Comparison of ENCODE assay signal across 8 mouse cellular contexts in the genomic region with DNA sequence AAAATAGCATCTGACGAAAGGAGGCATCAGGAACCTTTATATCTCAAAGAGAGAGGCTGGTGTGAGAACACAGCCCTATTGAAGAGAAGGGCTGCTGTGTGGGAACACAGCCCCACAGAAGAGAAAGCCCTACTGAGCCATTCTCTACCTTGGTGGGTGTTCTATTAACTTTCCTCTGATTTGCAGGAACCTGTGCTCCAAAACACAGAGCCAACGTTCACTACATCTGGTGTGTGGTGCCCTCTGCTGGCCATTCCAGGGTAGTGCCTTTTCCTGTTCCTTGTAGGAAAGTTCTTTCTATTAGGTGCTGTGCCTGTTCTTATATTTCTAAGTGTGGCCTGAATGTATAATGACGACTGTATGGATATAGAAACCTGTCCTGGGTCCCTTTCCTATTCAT. TPM values are rescaled to one million over a fixed set of nuclear protein-coding genes. Genes with fewer than 3 reads are reported as not detected.
A peak's percentile ranks its signal among the peaks of the same experiment; 100 is the strongest.
DNase-seq lines count a peak whose midpoint lies in the region; ATAC-seq and TF ChIP-seq lines count a peak whose summit lies in the region.

No protein-coding gene starts in this region.

- no peak overlapping the region for H3K4me3 ChIP-seq in E14TG2a.4 (replicated peaks; ENCODE audit: low read length)
- H3K4me3 ChIP-seq in forebrain, embryonic 10.5 days = no peak overlapping the region
- H3K4me3 ChIP-seq in heart, embryonic 16.5 days (ENCODE audit: low read length) = no peak overlapping the region
- no peak overlapping the region for H3K4me3 ChIP-seq in liver, embryonic 14.5 days (ENCODE audit: insufficient read depth in 1 of 2, low read depth in 2 of 2, low read length in 2 of 2)
- no peak overlapping the region for H3K4me3 ChIP-seq in neural tube, embryonic 13.5 days
- no peak overlapping the region for H3K4me3 ChIP-seq in testis, adult 2 months (ENCODE audit: control insufficient read depth, low read depth, low read length)

- H3K27ac ChIP-seq in forebrain, embryonic 10.5 days = no peak overlapping the region
- H3K27ac ChIP-seq in heart, embryonic 16.5 days (ENCODE audit: low read length) = peak overlapping the region; percentile 78
- no peak overlapping the region for H3K27ac ChIP-seq in liver, embryonic 14.5 days
- H3K27ac ChIP-seq in neural tube, embryonic 13.5 days (replicated peaks) = no peak overlapping the region
- H3K27ac ChIP-seq in testis, adult 2 months (ENCODE audit: control insufficient read depth, insufficient read depth, low read depth, low read length) = no peak overlapping the region

- H3K27me3 ChIP-seq in E14TG2a.4 (ENCODE audit: insufficient read depth, low read length) = peaks cover 14% of the 10 kb centered on the region
- H3K27me3 ChIP-seq in forebrain, embryonic 10.5 days (ENCODE audit: poor library complexity, severe bottlenecking) = no peaks in the 10 kb centered on the region
- no peaks in the 10 kb centered on the region for H3K27me3 ChIP-seq in heart, embryonic 16.5 days (ENCODE audit: control insufficient read depth, insufficient read depth, low read length)
- no peaks in the 10 kb centered on the region for H3K27me3 ChIP-seq in liver, embryonic 14.5 days (ENCODE audit: control insufficient read depth, insufficient read depth, low read length)
- peaks cover 10% of the 10 kb centered on the region; the same call in 1 of the 2 replicates for H3K27me3 ChIP-seq in neural tube, embryonic 13.5 days
- H3K27me3 ChIP-seq in testis, adult 2 months (ENCODE audit: control insufficient read depth, insufficient read depth, low read length) = no peaks in the 10 kb centered on the region

- peaks cover 27% of the 10 kb centered on the region for H3K4me1 ChIP-seq in E14TG2a.4 (replicated peaks; ENCODE audit: low read depth, low read length)
- peaks cover 13% of the 10 kb centered on the region; the same call in 1 of the 2 replicates for H3K4me1 ChIP-seq in forebrain, embryonic 10.5 days
- H3K4me1 ChIP-seq in heart, embryonic 16.5 days (ENCODE audit: control insufficient read depth, insufficient read depth, low read length) = peaks cover 13% of the 10 kb centered on the region
- peaks cover 0 to 10% of the 10 kb centered on the region in 2 experiments; a peak in 2 of 4 replicates for H3K4me1 ChIP-seq in liver, embryonic 14.5 days (replicated peaks; ENCODE audit: control insufficient read depth in 2 of 2, insufficient read depth in 2 of 2, low read length in 1 of 2)
- H3K4me1 ChIP-seq in neural tube, embryonic 13.5 days (replicated peaks) = peaks cover 13% of the 10 kb centered on the region
- peaks cover 5% of the 10 kb centered on the region for H3K4me1 ChIP-seq in testis, adult 2 months (ENCODE audit: control insufficient read depth, insufficient read depth, low read length)

- no peak overlapping the region; the same call in 1 of the 2 replicates for H3K9ac ChIP-seq in heart, embryonic 16.5 days (ENCODE audit: low read length)
- no peak overlapping the region for H3K9ac ChIP-seq in liver, embryonic 14.5 days (replicated peaks)
- H3K9ac ChIP-seq in neural tube, embryonic 13.5 days = no peak overlapping the region

- H3K4me2 ChIP-seq in heart, embryonic 16.5 days (ENCODE audit: low read depth, low read length) = no peak overlapping the region
- no peak overlapping the region for H3K4me2 ChIP-seq in liver, embryonic 14.5 days (ENCODE audit: low read depth)
- H3K4me2 ChIP-seq in neural tube, embryonic 13.5 days = no peak overlapping the region

- TF ChIP-seq POLR2A in testis, adult 2 months (IDR thresholded peaks at IDR 0.05; ENCODE audit: control insufficient read depth, low read depth, low read length) = no peak

- TF ChIP-seq CTCF in E14TG2a.4 (conservative IDR thresholded peaks at IDR 0.05; ENCODE audit: low read length) = peak; percentile 89
- peak; percentile 91 for TF ChIP-seq CTCF in liver, embryonic 14.5 days (IDR thresholded peaks at IDR 0.05; ENCODE audit: low read depth)
- peak; percentile 78; the same call in 1 of the 2 replicates for TF ChIP-seq CTCF in testis, adult 2 months (IDR thresholded peaks at IDR 0.05; ENCODE audit: control insufficient read depth, insufficient read depth, insufficient replicate concordance, low read depth, low read length)

- H3K9me3 ChIP-seq in E14TG2a.4 (ENCODE audit: low read length) = no peaks in the 10 kb centered on the region
- no peaks in the 10 kb centered on the region for H3K9me3 ChIP-seq in forebrain, embryonic 10.5 days
- no peaks in the 10 kb centered on the region for H3K9me3 ChIP-seq in heart, embryonic 16.5 days (replicated peaks; ENCODE audit: control insufficient read depth, low read length)
- H3K9me3 ChIP-seq in liver, embryonic 14.5 days (ENCODE audit: control insufficient read depth, low read length) = no peaks in the 10 kb centered on the region
- no peaks in the 10 kb centered on the region for H3K9me3 ChIP-seq in neural tube, embryonic 13.5 days

- DNase-seq in brain, embryonic 18.5 days (ENCODE audit: low read depth, low spot score) = peak; percentile 67
- peak; percentile 86 for DNase-seq in forebrain, embryonic 10.5 days (ENCODE audit: extremely low spot score, low spot score)
- peak; percentile 92 for DNase-seq in kidney, postnatal 10 days
- DNase-seq in liver, embryonic 14.5 days (ENCODE audit: low read depth in 3 of 3, low spot score in 3 of 3) = peak; percentile 37 to 46 (median 41)

- 25% methylated on average over 3 of the region's 3 CpGs for WGBS in forebrain, embryonic 10.5 days
- WGBS in heart, embryonic 16.5 days = 25% methylated on average over 3 of the region's 3 CpGs
- 29% methylated on average over 3 of the region's 3 CpGs for WGBS in liver, embryonic 14.5 days (ENCODE audit: insufficient replicate concordance)
- 22% methylated on average over 3 of the region's 3 CpGs for WGBS in neural tube, embryonic 13.5 days

- 0 out of 2 replicates have a peak, but pooled peaks have one; percentile 38 for ATAC-seq in heart, embryonic 16.5 days (replicated peaks; ENCODE audit: extremely low read depth, insufficient read depth, low FRiP score)
- ATAC-seq in liver, embryonic 14.5 days (ENCODE audit: insufficient read depth) = no peak; the same call in 1 of the 2 replicates
- ATAC-seq in neural tube, embryonic 13.5 days (ENCODE audit: low read depth) = peak; percentile 78

- no peaks in the 10 kb centered on the region for H3K36me3 ChIP-seq in E14TG2a.4 (ENCODE audit: insufficient read depth, low read length)
- H3K36me3 ChIP-seq in forebrain, embryonic 10.5 days (replicated peaks) = no peaks in the 10 kb centered on the region
- no peaks in the 10 kb centered on the region for H3K36me3 ChIP-seq in heart, embryonic 16.5 days (ENCODE audit: control insufficient read depth, insufficient read depth)
- H3K36me3 ChIP-seq in liver, embryonic 14.5 days (replicated peaks; ENCODE audit: control insufficient read depth, insufficient read depth, low read depth) = no peaks in the 10 kb centered on the region
- no peaks in the 10 kb centered on the region for H3K36me3 ChIP-seq in neural tube, embryonic 13.5 days
- no peaks in the 10 kb centered on the region for H3K36me3 ChIP-seq in testis, adult 2 months (ENCODE audit: control insufficient read depth, insufficient read depth, low read length)

- TF ChIP-seq EP300 in liver, embryonic 14.5 days (IDR thresholded peaks at IDR 0.05; ENCODE audit: low read depth) = no peak

RNA-seq across cellular contexts. Expression of a gene that starts 7.8 kb away (rescaled TPM):
- polyA plus RNA-seq in forebrain, embryonic 10.5 days (2016; fragmentation: Nextera tagmentation; extraction: Ambion mirVana) = 55.9 and 61.1 TPM in 2 replicates
- polyA plus RNA-seq in heart, embryonic 16.5 days (2015; fragmentation: Nextera tagmentation; extraction: Ambion mirVana) = 21.5 and 24.8 TPM in 2 replicates
- 4.7 and 7.3 TPM in 2 replicates for polyA plus RNA-seq in liver, embryonic 14.5 days (2012; rRNA removed)
- 3.3 and 4.6 TPM in 2 replicates for polyA plus RNA-seq in liver, embryonic 14.5 days (2014; fragmentation: Nextera tagmentation; extraction: Ambion mirVana)
- 48.6 and 55.8 TPM in 2 replicates for polyA plus RNA-seq in neural tube, embryonic 13.5 days (2015; fragmentation: Nextera tagmentation; extraction: Ambion mirVana)
- polyA plus RNA-seq in testis, adult 2 months (2012; rRNA removed) = 12.3 and 14.2 TPM in 2 replicates

Comparison
In these comparisons a context has a peak if more than half of its experiments do, and no peak if none do; other contexts are left out.
1. DNase-seq: peak in every context shown above with its lines; median percentile 92 in kidney, postnatal 10 days; 86 in forebrain, embryonic 10.5 days; 67 in brain, embryonic 18.5 days; 41 in liver, embryonic 14.5 days.